Mouse (Mus musculus) intestine, embryonic 16.5 days (tissue): ENCODE data around the gene Sh3yl1. TPM values are rescaled to one million over a fixed set of nuclear protein-coding genes. Genes with fewer than 3 reads are reported as not detected.

ENCODE experiments used
- polyA plus RNA-seq: library from polyadenylated mRNA; unstranded; fragments of >200 nt; fragmentation: Nextera tagmentation; extraction: Ambion mirVana; gene quantifications from 2 replicates; pipeline ENCODE4 v1.2.1, GENCODE M21; 2015

Gene Sh3yl1
- polyA plus RNA-seq, 1 experiment from 2014 or later, result 30.1 TPM

Other genes with a start within 250 kb of the Sh3yl1 start
- gene Alkal2, start 27.3 kb upstream of the Sh3yl1 start, polyA plus RNA-seq, result 0.67 and 1.3 TPM in 2 replicates
- gene Acp1, start 79 bp upstream of the Sh3yl1 start, polyA plus RNA-seq, result 167 and 172 TPM in 2 replicates
- gene Fam110c, start 162.2 kb downstream of the Sh3yl1 start, polyA plus RNA-seq, result 10.4 and 11.0 TPM in 2 replicates